Mouse (Mus musculus): ENCODE data around the gene Slc25a3.

- TF ChIP-seq CTCF (IDR thresholded peaks at IDR 0.05; ENCODE audit: low read depth), result no peak
- TF ChIP-seq EP300 (IDR thresholded peaks at IDR 0.05; ENCODE audit: low read depth), result no peak
Observed at GRCm38 (mm10) chr10:91137400-91137799, 13.5 kb upstream of the Slc25a3 start.

Measured in liver, embryonic 14.5 days (tissue).